Mouse (Mus musculus): ENCODE measurements at regions not wholly inside any gene's neighbourhood (a gene's known extent, or its start where the extent isn't known, plus 50 kb on each side); places are given as distances from the start of the nearest gene placed in this dataset.
"Not testable (repeated sequence)": the region's sequence is repeated elsewhere in the genome, so short reads cannot be mapped to it uniquely, and the experiment has no call there.

DNA sequence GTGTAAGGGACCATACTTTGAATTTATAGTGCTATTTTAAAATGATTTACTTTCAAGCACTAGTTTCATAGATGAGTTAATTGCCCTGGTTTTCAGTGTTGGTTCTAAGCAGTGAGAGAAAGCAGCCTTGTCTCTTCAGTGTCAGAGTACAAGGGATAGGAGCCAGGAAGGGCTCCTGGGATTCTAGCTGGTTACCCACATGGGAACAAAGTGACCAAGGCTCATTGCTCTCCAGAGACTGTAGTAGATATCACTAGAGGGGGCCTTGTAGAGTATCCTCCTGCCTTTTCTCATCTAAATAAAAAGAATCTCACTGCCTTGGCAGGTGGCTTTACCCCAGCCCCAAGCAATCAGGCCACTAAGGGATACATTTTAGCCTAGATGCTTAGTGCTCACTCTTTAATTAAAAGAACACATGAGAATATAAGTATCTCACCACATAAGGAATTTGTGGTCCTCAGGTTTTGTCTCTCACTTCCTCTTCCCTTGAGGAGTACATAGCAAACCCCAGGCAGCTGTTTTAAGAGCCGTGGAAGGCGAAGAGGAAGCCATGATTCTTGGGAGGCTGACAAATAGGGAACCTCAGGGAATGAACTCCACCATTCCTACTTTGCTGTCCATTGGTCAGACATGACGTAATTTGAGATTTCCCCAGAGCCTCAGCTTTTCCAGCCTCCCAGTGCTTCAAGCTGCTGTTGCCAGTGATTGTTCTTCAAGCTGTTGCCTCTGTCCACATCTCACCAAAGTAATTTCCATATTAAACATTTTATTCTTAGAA is 449.2 kb upstream of the Ube2e3 start:
- DNase-seq (ENCODE audit: low spot score), result no peak

DNA sequence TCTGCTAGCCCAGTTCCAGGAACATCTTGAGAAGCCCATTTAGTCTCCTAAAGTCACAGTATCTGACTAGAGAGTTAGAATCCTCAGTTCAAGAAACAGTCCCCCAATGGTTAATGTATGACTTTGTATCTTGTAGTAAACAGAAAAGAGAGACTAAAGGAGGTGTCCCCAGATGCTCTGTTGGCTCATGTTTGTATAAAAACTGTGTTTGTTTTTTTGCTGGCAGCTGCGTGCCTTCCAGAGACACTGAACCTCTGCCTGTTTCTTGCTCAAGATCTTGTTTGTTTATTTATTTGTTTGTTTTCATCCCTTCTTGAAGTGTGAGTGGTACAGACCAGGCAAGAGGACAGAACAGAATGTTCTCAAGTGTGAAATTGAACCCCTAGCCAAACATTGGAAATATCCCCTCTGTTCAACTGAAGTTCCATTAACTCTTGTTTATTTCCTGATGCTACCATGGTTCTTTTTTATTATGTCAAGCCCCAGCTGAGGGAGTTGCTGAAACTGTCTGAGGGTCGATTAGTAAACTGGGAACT is 451.3 kb upstream of the Ube2e3 start:
- DNase-seq (ENCODE audit: low spot score), result no peak

GRCm38 (mm10) chr2:78412985-78413384 is 454.9 kb upstream of the Ube2e3 start:
- DNase-seq (ENCODE audit: low spot score), result no peak

DNA sequence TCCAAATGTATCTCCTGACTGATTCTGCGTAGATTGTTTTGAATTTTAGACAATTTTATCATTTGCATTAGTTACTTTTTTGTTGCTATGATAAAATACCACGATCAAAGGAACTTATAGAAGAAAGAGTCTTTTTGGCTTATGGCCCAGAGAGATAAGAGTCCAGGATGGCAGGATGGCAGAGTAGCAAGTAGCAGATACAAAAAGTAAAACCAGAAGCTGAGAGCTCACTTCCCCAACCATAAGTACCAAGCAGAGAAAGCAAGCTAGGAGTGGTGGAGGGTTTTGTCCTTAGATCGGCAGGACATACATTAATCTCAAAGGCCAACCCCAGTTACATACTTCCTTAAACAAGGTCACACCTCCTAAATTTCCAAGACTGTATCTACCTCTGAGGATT is 457.7 kb upstream of the Cwc22 start:
- no peak for DNase-seq (ENCODE audit: low spot score)

DNA sequence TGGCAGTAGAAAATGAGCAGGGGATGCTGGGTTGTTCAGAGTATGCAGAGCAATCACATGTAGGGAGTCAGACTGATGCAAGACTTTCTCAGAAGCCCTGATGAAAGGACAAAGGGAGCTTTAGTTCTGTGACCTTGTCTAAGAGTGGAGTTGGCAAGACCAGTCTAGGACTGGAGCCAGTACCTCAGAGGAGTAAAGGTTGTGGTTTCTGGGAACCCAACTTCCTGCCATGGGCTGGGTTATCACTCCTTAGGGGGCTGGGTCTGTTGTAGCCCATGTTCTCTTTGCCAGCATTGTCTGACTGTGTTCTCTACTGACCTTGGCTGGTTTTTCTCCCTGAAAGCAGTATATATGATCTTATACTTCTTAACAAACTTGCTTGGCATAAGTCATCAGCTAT is 453.1 kb upstream of the Cwc22 start:
- peak; percentile 40 for DNase-seq (ENCODE audit: low spot score)

- DNase-seq (ENCODE audit: low spot score), result no peak
Measured at GRCm38 (mm10) chr2:78396924-78397323, 450.7 kb upstream of the Cwc22 start.

DNA sequence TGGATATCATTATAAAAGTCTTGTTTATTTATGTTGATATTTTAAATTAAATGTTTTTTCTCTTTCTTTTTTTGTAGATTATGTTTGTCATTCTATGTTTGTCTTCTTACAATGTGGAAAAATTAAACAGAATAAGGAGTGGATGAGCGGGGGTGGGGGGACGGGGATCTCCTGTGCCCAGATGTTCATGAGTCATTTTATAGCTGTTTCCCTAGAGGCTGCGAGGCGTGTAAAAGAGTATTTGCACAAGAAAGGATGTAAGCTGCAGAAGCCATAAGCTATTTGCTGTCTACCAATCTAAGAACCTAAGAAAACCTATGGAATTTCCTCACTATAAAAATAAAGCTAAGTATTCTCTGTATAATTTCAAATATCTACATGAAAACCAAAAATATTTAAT is 446.9 kb upstream of the Cwc22 start:
- no peak for DNase-seq (ENCODE audit: low spot score)

GRCm38 (mm10) chr2:78392425-78392824 is 446.2 kb upstream of the Cwc22 start:
- no peak for DNase-seq (ENCODE audit: low spot score)

GRCm38 (mm10) chr2:78388001-78388400 is 441.8 kb upstream of the Cwc22 start:
- no peak for DNase-seq (ENCODE audit: low spot score)

GRCm38 (mm10) chr2:78381234-78381633 is 435.1 kb upstream of the Cwc22 start:
- DNase-seq (ENCODE audit: low spot score), result no peak

DNA sequence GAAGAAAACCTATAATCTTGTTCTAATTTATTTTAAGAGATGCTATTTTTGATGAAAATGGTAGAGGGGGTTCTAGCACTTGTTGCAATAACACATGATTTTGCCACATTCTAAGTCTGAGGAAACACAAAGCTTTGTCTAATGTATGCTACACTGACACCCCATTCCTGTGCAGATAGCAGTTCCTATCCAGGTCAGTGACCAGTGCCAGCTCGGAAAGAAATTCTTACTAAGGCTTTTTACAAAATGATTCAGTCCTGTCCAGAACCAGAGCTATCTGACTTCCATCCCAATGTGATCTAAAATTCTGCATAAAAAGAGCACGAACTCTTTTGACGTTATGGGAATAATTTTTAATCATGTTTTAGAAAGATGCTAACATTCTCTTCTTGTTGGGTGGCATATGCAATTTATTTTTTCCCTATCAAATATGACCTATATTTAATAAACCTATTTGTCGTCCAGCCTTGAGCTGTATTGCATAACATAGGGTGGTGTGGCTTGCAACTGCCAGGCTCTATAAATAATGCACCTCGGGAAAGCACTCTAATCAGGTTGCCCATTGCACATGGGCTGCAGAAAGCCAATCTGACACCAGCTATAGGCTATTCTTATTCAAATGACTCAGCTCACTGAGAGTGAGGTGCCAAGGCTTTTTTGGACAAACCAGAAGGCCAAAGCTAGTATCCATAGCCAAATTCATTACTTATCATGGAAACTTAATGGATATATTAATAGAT is 385.7 kb upstream of the Cwc22 start:
- DNase-seq (ENCODE audit: low spot score), result no peak

- no peak for DNase-seq (ENCODE audit: low spot score)
Measured at GRCm38 (mm10) chr2:78326091-78326490, 379.9 kb upstream of the Cwc22 start.

DNA sequence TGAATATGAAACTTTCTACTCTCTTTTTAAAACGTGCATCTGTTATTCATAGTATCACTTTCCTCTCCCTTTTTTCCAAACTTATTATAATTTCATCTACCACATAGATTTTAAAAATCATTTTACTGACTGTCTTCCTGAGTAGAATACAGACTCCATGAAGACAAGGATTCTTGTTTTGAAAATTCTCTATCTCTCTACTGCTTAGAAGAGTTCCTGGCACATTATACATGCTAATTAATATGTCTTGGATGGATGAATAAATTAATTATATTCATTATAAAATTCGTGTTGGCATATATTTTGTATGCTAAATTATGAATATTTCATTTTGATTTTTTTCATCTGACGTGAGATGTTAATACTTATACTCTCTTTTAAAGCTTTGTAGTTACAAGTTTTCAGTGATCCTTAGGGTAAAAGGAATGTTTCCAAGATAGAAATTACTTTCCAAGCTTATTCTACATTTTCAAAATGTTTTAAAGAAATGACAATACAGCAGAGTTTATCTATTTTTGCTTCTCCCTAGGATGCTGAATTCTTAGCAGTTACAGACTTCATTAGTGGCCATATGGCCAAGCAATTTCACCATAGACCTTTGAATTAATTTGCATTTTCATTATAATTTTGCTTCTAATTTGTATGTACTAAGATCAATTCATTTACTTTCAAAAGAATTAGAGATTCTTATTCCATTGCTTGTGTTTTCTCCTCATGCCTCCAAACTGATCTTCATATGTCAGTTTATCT is 376.2 kb upstream of the Cwc22 start:
- no peak for DNase-seq (ENCODE audit: low spot score)

DNA sequence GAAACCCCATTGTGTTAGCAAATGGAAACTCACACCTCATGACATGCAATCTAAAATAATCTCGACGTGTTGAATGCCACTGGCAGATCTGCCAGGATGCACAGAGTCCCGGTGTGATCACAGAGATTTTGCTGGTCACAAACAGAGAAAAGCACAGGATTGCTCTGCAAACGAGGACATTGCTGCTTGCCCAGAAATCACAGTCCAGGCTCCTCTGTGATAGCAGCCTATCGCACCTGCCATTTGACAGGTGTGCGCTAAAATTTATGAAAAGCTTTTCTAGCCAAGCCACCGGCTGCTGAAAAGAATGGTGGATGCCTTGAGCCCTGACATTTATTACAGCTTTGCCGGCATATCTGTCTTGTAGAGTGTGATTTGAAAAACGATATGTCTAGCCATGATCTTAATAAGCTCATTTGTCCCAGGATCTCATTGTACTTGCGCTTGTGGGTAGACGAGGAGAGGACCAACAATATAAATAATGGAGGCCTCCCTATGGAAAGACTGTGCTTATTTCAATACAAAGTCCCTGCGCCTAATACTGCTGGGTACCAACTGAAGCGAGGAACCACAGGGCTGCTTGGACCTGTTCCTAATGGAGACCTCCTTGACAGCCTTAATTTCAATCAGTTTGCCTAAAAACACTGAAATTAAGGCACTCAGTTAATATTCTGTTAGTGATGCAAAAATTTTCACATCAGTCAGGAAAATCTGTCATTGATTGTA is 365.8 kb upstream of the Cwc22 start:
- DNase-seq (ENCODE audit: low spot score), result no peak

GRCm38 (mm10) chr2:78309361-78309760 is 363.2 kb upstream of the Cwc22 start:
- no peak for DNase-seq (ENCODE audit: low spot score)

DNA sequence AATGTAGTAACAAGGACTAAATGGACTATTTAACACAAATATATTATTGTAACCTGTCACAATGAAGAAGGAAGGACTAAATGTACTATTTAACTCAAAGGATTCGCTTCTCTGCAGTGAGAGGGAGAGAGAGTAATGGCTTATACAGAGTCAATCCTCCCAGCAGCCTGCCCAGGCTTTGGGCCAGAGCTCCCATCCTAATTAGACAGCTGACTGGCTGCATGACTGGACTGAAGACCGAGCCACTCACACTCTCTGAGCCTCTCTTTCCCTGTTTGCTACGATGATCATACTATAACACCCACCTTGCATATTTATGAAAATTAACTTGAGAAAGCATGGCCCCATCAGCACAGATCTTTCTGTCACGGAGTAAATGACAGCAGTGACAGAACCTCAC is 360.7 kb upstream of the Cwc22 start:
- no peak for DNase-seq (ENCODE audit: low spot score)

GRCm38 (mm10) chr2:78291665-78292064 is 345.5 kb upstream of the Cwc22 start:
- no peak for DNase-seq (ENCODE audit: low spot score)

- DNase-seq (ENCODE audit: low spot score), result no peak
Measured at GRCm38 (mm10) chr2:78284806-78285205, 338.6 kb upstream of the Cwc22 start.

- DNase-seq (ENCODE audit: low spot score), result no peak
Measured at GRCm38 (mm10) chr2:78283605-78284004, 337.4 kb upstream of the Cwc22 start.

DNA sequence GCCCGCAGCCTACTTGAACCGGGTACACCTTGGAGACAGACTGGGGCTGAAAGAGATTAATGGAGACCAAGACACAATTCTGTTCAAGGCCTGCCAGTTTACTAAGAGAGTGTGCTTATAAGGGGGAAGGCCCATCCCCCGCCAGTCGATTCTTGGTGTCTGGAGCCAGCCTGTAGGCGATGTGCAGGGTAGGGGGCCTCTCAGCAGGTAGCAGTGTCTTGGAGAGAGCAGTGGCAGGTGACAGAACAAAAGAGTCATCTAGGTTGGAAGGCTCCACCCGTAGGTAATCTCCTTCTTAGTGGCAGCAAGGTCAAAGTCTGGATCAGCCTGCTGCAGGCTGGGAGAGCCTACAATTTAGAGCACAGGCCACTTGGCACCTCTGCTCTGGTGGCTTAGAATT is 335.7 kb upstream of the Cwc22 start:
- DNase-seq (ENCODE audit: low spot score), result not testable (repeated sequence)

GRCm38 (mm10) chr2:78280219-78280915 is 334.2 kb upstream of the Cwc22 start:
- no peak for DNase-seq (ENCODE audit: low spot score)

Data from testis, postnatal 10 days (tissue).